Mouse (Mus musculus) E14TG2a.4 (cell line): ENCODE results near the gene Tsnaxip1.

ENCODE experiments used
- H3K27me3 ChIP-seq: 2 replicates; pipeline ENCODE4 v1.6.1; 2014; ENCODE audit warnings: low read length, control low read depth; ENCODE audit not compliant: insufficient read depth
- H3K36me3 ChIP-seq: 2 replicates; pipeline ENCODE4 v1.6.1; 2014; ENCODE audit warnings: low read length, control low read depth; ENCODE audit not compliant: insufficient read depth
- H3K4me1 ChIP-seq: replicated peaks from 2 replicates; pipeline ENCODE4 v1.6.1; 2014; ENCODE audit warnings: low read depth, low read length, control low read depth
- H3K4me3 ChIP-seq: replicated peaks from 2 replicates; pipeline ENCODE4 v1.5.1; 2014; ENCODE audit warnings: mild to moderate bottlenecking, low read length
- H3K9me3 ChIP-seq: 2 replicates; pipeline ENCODE4 v1.6.1; 2014; ENCODE audit warnings: low read length, control low read depth
- CTCF ChIP-seq: conservative IDR thresholded peaks from 2 replicates; pipeline ENCODE4 v1.5.1; 2014; ENCODE audit warnings: low read length
- NANOG ChIP-seq: IDR thresholded peaks from 2 replicates; pipeline ENCODE4 v1.6.1; 2014; ENCODE audit warnings: borderline replicate concordance, low read length, mixed read lengths
- POU5F1 ChIP-seq: IDR thresholded peaks from 2 replicates; pipeline ENCODE4 v1.6.1; 2014; ENCODE audit warnings: low read length, borderline replicate concordance

The Tsnaxip1 gene

DNA sequence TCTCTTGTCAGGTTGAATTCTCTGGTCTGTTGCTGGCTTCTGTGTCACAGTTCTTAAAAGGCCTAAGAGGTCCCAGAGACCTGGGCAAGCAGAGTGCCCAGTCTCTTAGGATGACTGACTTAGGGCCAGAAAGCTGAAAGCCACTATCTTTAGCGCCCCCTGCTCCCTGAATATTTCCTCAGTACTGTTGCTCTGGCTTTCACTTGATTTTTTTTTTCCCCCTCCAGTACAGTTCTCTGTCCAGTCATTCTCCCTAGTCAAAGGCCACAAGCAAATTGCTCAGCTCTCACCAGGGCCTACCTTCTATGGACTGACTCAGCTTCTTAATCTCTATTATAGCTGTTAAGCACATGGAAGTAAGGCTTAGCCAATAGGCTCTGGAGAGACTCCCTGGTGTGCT is 34.4 kb downstream of the Tsnaxip1 start:
- no peaks in the 10 kb centered on the region for H3K27me3 ChIP-seq
- peaks cover 84% of the 10 kb centered on the region for H3K4me1 ChIP-seq
- peak overlapping the region; percentile 100 for H3K4me3 ChIP-seq
- TF ChIP-seq CTCF, result no peak
- TF ChIP-seq NANOG, result no peak
- no peak for TF ChIP-seq POU5F1
- H3K36me3 ChIP-seq, result peaks cover 73% of the 10 kb centered on the region
- H3K9me3 ChIP-seq, result no peaks in the 10 kb centered on the region

DNA sequence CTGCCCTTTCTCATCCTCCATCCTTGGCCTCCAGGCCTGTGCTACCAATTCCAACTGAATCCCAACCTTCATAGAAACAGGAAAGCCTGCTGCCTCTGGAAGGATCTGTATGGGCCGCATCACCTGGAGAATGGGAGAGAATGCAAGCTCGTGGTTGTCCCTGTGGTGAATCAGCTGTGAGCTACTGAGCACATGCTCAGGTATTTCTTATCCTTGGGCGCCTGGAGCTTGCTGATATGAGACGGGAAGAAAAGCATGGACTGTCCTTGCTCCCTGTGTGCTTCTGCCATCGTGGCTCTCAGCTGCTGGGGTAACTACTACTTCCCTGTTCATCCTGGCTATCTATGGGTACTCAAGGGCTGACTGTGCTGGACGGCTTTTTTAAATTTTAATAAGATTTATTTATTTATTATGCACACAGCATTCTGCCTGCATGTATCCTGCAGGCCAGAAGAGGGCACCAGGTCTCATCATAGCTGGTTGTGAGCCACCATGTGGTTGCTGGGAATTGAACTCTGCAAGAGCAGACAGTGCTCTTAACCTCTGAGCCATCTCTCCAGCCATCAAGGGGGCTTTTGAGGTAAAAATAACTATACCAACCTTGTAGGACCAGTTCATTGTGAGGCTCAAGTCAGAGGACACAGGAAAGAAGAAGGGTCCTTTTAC is 39.0 kb downstream of the Tsnaxip1 start:
- H3K9me3 ChIP-seq, result no peaks in the 10 kb centered on the region
- no peaks in the 10 kb centered on the region for H3K27me3 ChIP-seq
- H3K4me3 ChIP-seq, result 0 out of 2 replicates have a peak overlapping the region, but pooled peaks have one; percentile 24
- peaks cover 95% of the 10 kb centered on the region for H3K4me1 ChIP-seq
- TF ChIP-seq POU5F1, result no peak
- peak; percentile 44 for TF ChIP-seq CTCF
- H3K36me3 ChIP-seq, result peaks cover 96% of the 10 kb centered on the region

DNA sequence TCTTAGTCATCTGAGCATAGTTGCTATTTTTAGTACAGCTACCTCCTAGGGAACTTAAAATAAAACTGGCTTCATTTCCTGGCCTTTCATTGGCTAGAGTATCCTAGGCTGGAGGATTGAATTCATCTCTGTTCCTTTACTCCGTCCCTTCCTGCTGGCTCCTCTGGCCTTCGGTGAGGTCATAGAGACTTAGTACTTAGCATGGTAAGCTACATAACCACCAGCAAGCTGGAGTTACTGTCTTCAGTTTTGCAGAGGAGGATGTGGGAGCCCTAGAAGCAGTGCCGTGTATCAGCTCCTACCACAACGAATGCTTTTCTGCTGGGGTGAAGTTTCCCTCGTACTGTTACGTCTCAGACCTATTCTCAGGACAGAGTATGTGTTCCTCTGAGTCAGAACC is 46.8 kb downstream of the Tsnaxip1 start:
- Histone ChIP-seq H3K4me1 (peaks cover 89% of the 10 kb centered on the region), H3K27me3 (no peaks in the 10 kb centered on the region), H3K4me3 (no peak overlapping the region), H3K36me3 (peaks cover 95% of the 10 kb centered on the region), H3K9me3 (no peaks in the 10 kb centered on the region)
- TF ChIP-seq CTCF (no peak), NANOG (no peak), POU5F1 (no peak)

DNA sequence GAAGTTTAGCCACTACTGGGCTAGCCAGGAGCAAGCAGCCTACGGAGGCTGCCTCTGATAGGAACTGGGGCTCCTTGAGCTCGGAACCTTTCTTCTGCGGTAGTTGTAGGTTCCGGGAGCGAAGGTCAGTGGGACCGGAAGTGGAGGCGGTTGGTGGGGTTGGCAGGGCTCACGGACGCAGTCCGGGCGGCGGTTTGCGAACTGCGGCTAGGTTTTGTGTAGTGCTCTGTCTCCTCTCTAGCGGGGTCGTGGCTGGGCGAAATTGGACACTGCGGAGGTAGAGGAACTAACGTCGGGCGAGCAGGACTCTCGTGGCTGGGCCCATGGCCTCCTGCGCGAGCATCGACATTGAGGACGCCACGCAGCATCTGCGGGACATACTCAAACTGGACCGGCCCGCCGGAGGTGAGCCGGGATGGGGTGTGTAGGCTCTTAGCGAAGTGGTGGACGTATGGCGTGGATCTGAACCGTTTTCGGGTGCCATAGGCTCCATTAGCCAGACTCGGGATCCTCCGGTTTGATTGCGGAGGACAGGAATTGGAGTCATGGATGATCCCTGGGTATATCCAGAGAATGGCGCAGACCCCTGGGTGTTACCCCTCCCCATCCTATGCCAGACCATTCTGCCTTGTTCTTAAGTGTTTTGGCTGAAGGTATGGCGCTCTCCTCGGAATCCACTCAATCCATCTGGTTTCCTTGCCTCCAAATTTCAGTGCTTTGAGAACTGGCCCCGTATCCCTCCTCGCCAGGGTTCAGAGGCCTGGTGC is 53.4 kb downstream of the Tsnaxip1 start, which contains the start of gene Edc4:
Gene Edc4 (plus strand): TSS at position 128 of the 767 bp plus-strand sequence.
- Histone ChIP-seq H3K36me3 (peaks cover 80% of the 10 kb centered on the region), H3K4me3 (peak within 1 kb of the TSS; percentile 100), H3K27me3 (no peaks in the 10 kb centered on the region), H3K4me1 (peaks cover 56% of the 10 kb centered on the region), H3K9me3 (no peaks in the 10 kb centered on the region)
- TF ChIP-seq POU5F1 (no peak), NANOG (no peak)

DNA sequence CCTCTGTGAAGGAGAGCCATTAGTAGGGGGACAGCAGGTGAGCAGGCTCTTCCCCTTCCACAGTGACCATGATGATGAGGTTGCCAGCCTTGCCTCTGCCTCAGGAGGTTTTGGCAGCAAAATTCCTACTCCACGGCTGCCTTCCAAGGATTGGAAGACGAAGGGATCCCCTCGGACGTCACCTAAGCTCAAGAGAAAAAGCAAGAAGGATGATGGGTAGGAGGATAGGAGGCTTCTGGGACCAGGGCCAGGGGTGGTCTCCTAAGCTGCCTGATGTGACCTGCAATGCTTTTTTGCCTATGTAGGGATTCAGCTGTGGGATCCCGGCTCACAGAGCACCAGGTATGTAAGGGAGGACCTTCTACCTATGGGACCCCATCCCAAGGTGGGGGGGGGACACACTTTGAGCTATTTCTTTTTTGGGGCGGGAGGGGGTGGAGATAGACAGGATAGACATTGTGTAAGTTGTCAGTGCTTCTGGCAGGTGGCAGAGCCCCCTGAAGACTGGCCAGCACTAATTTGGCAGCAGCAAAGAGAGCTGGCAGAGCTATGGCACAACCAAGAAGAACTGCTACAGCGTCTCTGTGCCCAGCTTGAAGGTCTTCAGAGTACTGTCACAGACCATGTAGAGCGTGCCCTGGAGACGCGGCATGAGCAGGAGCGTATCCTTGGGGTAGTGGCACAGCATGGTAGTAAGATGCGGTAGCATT is 62.4 kb downstream of the Tsnaxip1 start:
- Histone ChIP-seq H3K9me3 (no peaks in the 10 kb centered on the region), H3K27me3 (no peaks in the 10 kb centered on the region), H3K4me1 (peaks cover 47% of the 10 kb centered on the region), H3K4me3 (no peak overlapping the region), H3K36me3 (peaks cover 83% of the 10 kb centered on the region)
- TF ChIP-seq POU5F1, result no peak
- TF ChIP-seq NANOG, result no peak
- no peak for TF ChIP-seq CTCF

DNA sequence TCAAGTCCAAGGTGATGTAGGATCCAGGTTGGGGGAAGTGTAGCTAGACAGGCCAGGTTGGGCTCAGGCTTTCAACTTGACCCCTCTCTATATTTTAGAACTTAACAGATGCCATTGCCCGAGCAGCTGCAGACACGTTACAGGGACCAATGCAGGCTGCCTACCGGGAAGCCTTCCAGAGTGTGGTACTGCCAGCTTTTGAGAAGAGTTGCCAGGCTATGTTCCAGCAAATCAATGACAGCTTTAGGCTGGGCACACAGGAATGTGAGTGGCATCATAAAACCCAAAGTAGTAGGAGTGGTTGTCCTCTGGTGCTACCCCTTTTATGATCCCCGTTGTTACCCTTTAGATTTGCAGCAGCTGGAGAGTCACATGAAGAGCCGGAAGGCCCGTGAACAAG is 63.3 kb downstream of the Tsnaxip1 start:
- Histone ChIP-seq H3K4me3 (no peak overlapping the region), H3K9me3 (no peaks in the 10 kb centered on the region), H3K27me3 (no peaks in the 10 kb centered on the region), H3K36me3 (peaks cover 73% of the 10 kb centered on the region), H3K4me1 (peaks cover 54% of the 10 kb centered on the region)
- no peak for TF ChIP-seq CTCF
- no peak for TF ChIP-seq POU5F1
- no peak for TF ChIP-seq NANOG

DNA sequence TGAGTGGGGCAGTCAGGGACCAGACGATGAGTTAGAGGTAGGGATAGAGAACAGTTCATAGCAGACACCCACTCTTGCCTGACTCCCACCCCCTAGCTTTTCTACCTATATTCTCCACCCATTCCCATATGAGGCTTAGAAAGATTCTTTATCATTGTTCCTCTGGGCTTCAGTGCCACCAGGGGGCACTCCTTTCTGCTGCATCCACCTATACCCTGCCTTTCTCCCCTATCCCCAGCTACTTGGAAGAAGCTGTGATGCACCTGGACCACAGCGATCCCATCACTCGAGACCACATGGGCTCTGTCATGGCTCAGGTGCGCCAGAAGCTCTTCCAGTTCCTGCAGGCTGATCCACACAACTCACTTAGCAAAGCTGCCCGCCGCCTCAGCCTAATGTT is 64.9 kb downstream of the Tsnaxip1 start:
- Histone ChIP-seq H3K4me1 (peaks cover 52% of the 10 kb centered on the region), H3K36me3 (peaks cover 57% of the 10 kb centered on the region), H3K27me3 (no peaks in the 10 kb centered on the region), H3K9me3 (no peaks in the 10 kb centered on the region), H3K4me3 (no peak overlapping the region)
- TF ChIP-seq CTCF, result peak; percentile 42
- no peak for TF ChIP-seq NANOG

DNA sequence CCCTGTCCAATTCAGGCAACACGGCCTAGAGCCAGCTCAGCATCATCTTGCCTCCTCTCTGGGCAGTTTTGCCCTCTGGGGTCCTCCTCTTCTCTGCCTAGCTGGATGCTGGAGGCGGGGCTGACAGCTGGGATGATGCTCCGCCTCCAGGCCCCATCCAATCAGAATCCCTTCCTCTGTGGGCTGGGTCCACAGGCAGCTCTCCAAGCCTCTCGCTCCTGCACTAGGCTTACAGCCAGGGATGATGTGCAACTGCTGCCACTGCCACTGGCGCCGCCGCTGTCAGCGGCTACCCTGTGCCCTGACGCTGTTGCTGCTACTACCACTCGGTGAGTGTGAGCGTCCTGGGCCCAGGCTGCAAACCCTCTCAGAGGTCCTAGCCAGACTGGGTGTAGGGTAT is 65.8 kb downstream of the Tsnaxip1 start, which contains the start of gene Nrn1l:
Gene Nrn1l (plus strand): TSS at position 229 of the 400 bp plus-strand sequence.
- peaks cover 48% of the 10 kb centered on the region for H3K36me3 ChIP-seq
- H3K4me1 ChIP-seq, result peaks cover 43% of the 10 kb centered on the region
- H3K27me3 ChIP-seq, result no peaks in the 10 kb centered on the region
- peak within 1 kb of the TSS; percentile 65 for H3K4me3 ChIP-seq
- TF ChIP-seq NANOG (no peak), CTCF (no peak), POU5F1 (no peak)
- no peaks in the 10 kb centered on the region for H3K9me3 ChIP-seq
